Mouse (Mus musculus) heart, postnatal 0 days (tissue): ENCODE results near the gene Acsm5.

Experiments
- CTCF ChIP-seq: IDR thresholded peaks from 2 replicates; pipeline ENCODE4 v1.5.1; 2016; ENCODE audit warnings: antibody characterized with exemption, control low read depth, low read depth
- EP300 ChIP-seq: IDR thresholded peaks from 2 replicates; pipeline ENCODE4 v1.6.1; 2016; ENCODE audit warnings: antibody characterized with exemption, low read depth

DNA sequence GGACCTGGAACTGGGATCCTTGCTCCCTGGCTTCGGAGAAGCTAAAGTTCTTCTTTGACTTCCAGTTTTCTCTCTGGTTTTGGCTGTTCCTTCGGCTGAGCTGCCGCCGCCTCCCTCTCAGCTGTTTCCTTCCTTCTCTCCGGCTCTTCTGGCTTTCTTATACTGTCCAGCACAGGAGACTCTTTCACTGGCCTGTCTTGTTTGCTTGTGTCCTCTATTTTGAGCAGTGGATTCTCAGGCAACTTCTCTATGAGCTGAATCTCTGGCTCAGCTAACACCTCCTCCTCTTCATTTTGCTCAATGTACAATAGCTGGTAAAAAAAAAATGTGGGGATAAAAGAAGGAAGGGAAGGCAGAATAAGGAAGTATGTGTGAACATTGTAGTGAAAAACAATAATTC, 32.6 kb upstream of the Acsm5 start:
- no peak for TF ChIP-seq CTCF
- TF ChIP-seq EP300 = no peak
